Mouse (Mus musculus): ENCODE results near the gene Ppp4r4.

DNA sequence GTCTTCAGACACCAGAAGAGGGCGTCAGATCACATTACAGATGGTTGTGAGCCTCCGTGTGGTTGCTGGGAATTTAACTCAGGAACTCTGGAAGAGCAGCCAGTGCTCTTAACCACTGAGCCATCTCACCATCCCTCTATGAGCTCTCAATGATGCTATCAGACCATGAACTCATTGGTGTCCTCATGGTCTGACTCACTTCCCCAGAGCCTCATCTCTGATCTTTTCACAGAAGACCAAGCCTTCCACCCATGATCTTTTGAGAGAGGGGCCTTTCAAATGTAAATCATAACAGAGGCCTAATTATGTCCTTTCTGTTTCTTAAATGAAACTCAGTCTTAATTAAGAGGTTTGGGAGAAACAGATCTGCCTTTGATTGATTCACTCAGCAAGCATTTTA lies 19.0 kb upstream of the Ppp4r4 start:
- TF ChIP-seq ZC3H11A (IDR thresholded peaks at IDR 0.05; ENCODE audit: low read depth, low read length), result no peak
- TF ChIP-seq POLR2AphosphoS5 (IDR thresholded peaks at IDR 0.05; ENCODE audit: borderline replicate concordance, low read depth, low read length), result no peak
- no peak for TF ChIP-seq EP300 (IDR thresholded peaks at IDR 0.05; ENCODE audit: low read depth in 1 of 2, low read length in 2 of 2)
- TF ChIP-seq CTCF (IDR thresholded peaks at IDR 0.05 in 2 of 3, conservative IDR thresholded peaks at IDR 0.05 in 1 of 3; ENCODE audit: control insufficient read depth in 1 of 3, insufficient read depth in 1 of 3, low read depth in 2 of 3, low read length in 3 of 3, poor library complexity in 1 of 3, severe bottlenecking in 1 of 3), result no peak
- TF ChIP-seq POLR2A (IDR thresholded peaks at IDR 0.05; ENCODE audit: control insufficient read depth in 1 of 2, insufficient read depth in 1 of 2, low read depth in 1 of 2, low read length in 2 of 2, poor library complexity in 1 of 2), result no peak
- TF ChIP-seq USF1 (IDR thresholded peaks at IDR 0.05; ENCODE audit: low read depth, low read length), result no peak
- TF ChIP-seq RAD21 (IDR thresholded peaks at IDR 0.05; ENCODE audit: low read depth, low read length), result no peak
- TF ChIP-seq SMC3 (IDR thresholded peaks at IDR 0.05; ENCODE audit: low read depth, low read length), result no peak
- no peak for TF ChIP-seq MEF2A (IDR thresholded peaks at IDR 0.05; ENCODE audit: extremely low read depth, insufficient replicate concordance, low read depth, low read length, poor library complexity, severe bottlenecking)
- TF ChIP-seq KAT2A (conservative IDR thresholded peaks at IDR 0.05; ENCODE audit: low read depth, low read length), result no peak
- no peak for TF ChIP-seq RCOR1 (IDR thresholded peaks at IDR 0.05; ENCODE audit: low read depth, low read length)
- no peak for TF ChIP-seq MAZ (IDR thresholded peaks at IDR 0.05; ENCODE audit: low read depth, low read length)
- TF ChIP-seq ZMIZ1 (IDR thresholded peaks at IDR 0.05; ENCODE audit: low read depth, low read length), result no peak
- no peak for TF ChIP-seq NELFE (IDR thresholded peaks at IDR 0.05; ENCODE audit: low read depth, low read length)

Measured in MEL (cell line).